Mouse (Mus musculus): ENCODE measurements around the gene Rpn1. TPM values are rescaled to one million over a fixed set of nuclear protein-coding genes. Genes with fewer than 3 reads are reported as not detected.

Gene Rpn1
- polyA plus RNA-seq, 2 experiments = 316 to 381 TPM

GRCm38 (mm10) chr6:88113139-88113538 is 28.9 kb downstream of the Rpn1 start:
- H3K27me3 ChIP-seq (ENCODE audit: control insufficient read depth, insufficient read depth, low read length) = no peaks in the 10 kb centered on the region
- no peak for TF ChIP-seq POLR2A (IDR thresholded peaks at IDR 0.05; ENCODE audit: borderline replicate concordance, extremely low read depth, insufficient read depth, insufficient read length)
- H3K4me3 ChIP-seq (replicated peaks; ENCODE audit: low read length) = no peak overlapping the region
- ATAC-seq (ENCODE audit: low FRiP score, low read depth) (peak; percentile 66; the same call in 1 of the 2 replicates), DNase-seq (ENCODE audit: low spot score) (peak; percentile 61)
- 41% methylated on average over 7 of the region's 7 CpGs for WGBS
- no peaks in the 10 kb centered on the region for H3K9me3 ChIP-seq (ENCODE audit: control insufficient read depth, low read length)
- peaks cover 17% of the 10 kb centered on the region for H3K4me1 ChIP-seq (ENCODE audit: control insufficient read depth, insufficient read depth, low read length)
- no peaks in the 10 kb centered on the region for H3K36me3 ChIP-seq (ENCODE audit: control insufficient read depth, insufficient read depth, low read length)
- H3K9ac ChIP-seq (ENCODE audit: low read depth, low read length, severe bottlenecking) = 0 out of 2 replicates have a peak overlapping the region, but pooled peaks have one; percentile 40
- H3K27ac ChIP-seq (replicated peaks; ENCODE audit: low read depth, low read length) = no peak overlapping the region
- no peak overlapping the region; the same call in 1 of the 2 replicates for H3K4me2 ChIP-seq (replicated peaks; ENCODE audit: low read depth, low read length, severe bottlenecking)

GRCm38 (mm10) chr6:88114414-88114813 is 30.1 kb downstream of the Rpn1 start:
- ATAC-seq (ENCODE audit: low FRiP score, low read depth) (peak; percentile 68), DNase-seq (ENCODE audit: low spot score) (peak; percentile 34)
- H3K4me2 ChIP-seq (replicated peaks; ENCODE audit: low read depth, low read length, severe bottlenecking) = no peak overlapping the region
- H3K27ac ChIP-seq (replicated peaks; ENCODE audit: low read depth, low read length) = peak overlapping the region; percentile 75
- peaks cover 17% of the 10 kb centered on the region for H3K4me1 ChIP-seq (ENCODE audit: control insufficient read depth, insufficient read depth, low read length)
- WGBS = 35% methylated on average over 5 of the region's 5 CpGs
- no peak overlapping the region for H3K9ac ChIP-seq (ENCODE audit: low read depth, low read length, severe bottlenecking)
- no peak overlapping the region for H3K4me3 ChIP-seq (replicated peaks; ENCODE audit: low read length)
- TF ChIP-seq POLR2A (IDR thresholded peaks at IDR 0.05; ENCODE audit: borderline replicate concordance, extremely low read depth, insufficient read depth, insufficient read length) = no peak
- no peaks in the 10 kb centered on the region for H3K36me3 ChIP-seq (ENCODE audit: control insufficient read depth, insufficient read depth, low read length)
- no peaks in the 10 kb centered on the region for H3K9me3 ChIP-seq (ENCODE audit: control insufficient read depth, low read length)
- no peaks in the 10 kb centered on the region for H3K27me3 ChIP-seq (ENCODE audit: control insufficient read depth, insufficient read depth, low read length)

GRCm38 (mm10) chr6:88116347-88117183 is 32.3 kb downstream of the Rpn1 start:
- peaks cover 17% of the 10 kb centered on the region for H3K4me1 ChIP-seq (ENCODE audit: control insufficient read depth, insufficient read depth, low read length)
- TF ChIP-seq POLR2A (IDR thresholded peaks at IDR 0.05; ENCODE audit: borderline replicate concordance, extremely low read depth, insufficient read depth, insufficient read length) = no peak
- DNase-seq (ENCODE audit: low spot score) = peak; percentile 29
- H3K27me3 ChIP-seq (ENCODE audit: control insufficient read depth, insufficient read depth, low read length) = no peaks in the 10 kb centered on the region
- no peaks in the 10 kb centered on the region for H3K9me3 ChIP-seq (ENCODE audit: control insufficient read depth, low read length)
- H3K9ac ChIP-seq (ENCODE audit: low read depth, low read length, severe bottlenecking) = no peak overlapping the region
- H3K36me3 ChIP-seq (ENCODE audit: control insufficient read depth, insufficient read depth, low read length) = no peaks in the 10 kb centered on the region
- H3K27ac ChIP-seq (replicated peaks; ENCODE audit: low read depth, low read length) = no peak overlapping the region
- WGBS = 71% methylated on average over 21 of the region's 21 CpGs
- no peak overlapping the region for H3K4me2 ChIP-seq (replicated peaks; ENCODE audit: low read depth, low read length, severe bottlenecking)
- no peak overlapping the region for H3K4me3 ChIP-seq (replicated peaks; ENCODE audit: low read length)
- no peak for ATAC-seq (ENCODE audit: low FRiP score, low read depth)

- no peaks in the 10 kb centered on the region for H3K36me3 ChIP-seq (ENCODE audit: control insufficient read depth, insufficient read depth, low read length)
- WGBS = 73% methylated on average over 10 of the region's 10 CpGs
- TF ChIP-seq POLR2A (IDR thresholded peaks at IDR 0.05; ENCODE audit: borderline replicate concordance, extremely low read depth, insufficient read depth, insufficient read length) = no peak
- no peak overlapping the region for H3K4me2 ChIP-seq (replicated peaks; ENCODE audit: low read depth, low read length, severe bottlenecking)
- no peak overlapping the region for H3K9ac ChIP-seq (ENCODE audit: low read depth, low read length, severe bottlenecking)
- H3K9me3 ChIP-seq (ENCODE audit: control insufficient read depth, low read length) = no peaks in the 10 kb centered on the region
- no peak overlapping the region for H3K4me3 ChIP-seq (replicated peaks; ENCODE audit: low read length)
- no peak overlapping the region for H3K27ac ChIP-seq (replicated peaks; ENCODE audit: low read depth, low read length)
- no peak for ATAC-seq (ENCODE audit: low FRiP score, low read depth)
- H3K27me3 ChIP-seq (ENCODE audit: control insufficient read depth, insufficient read depth, low read length) = no peaks in the 10 kb centered on the region
- no peak for DNase-seq (ENCODE audit: low spot score)
- peaks cover 17% of the 10 kb centered on the region for H3K4me1 ChIP-seq (ENCODE audit: control insufficient read depth, insufficient read depth, low read length)
Observed at GRCm38 (mm10) chr6:88117184-88117575, 32.9 kb downstream of the Rpn1 start.

GRCm38 (mm10) chr6:88119309-88119708 is 35.0 kb downstream of the Rpn1 start:
- no peaks in the 10 kb centered on the region for H3K36me3 ChIP-seq (ENCODE audit: control insufficient read depth, insufficient read depth, low read length)
- WGBS = 71% methylated on average over 5 of the region's 5 CpGs
- no peak for TF ChIP-seq POLR2A (IDR thresholded peaks at IDR 0.05; ENCODE audit: borderline replicate concordance, extremely low read depth, insufficient read depth, insufficient read length)
- no peak overlapping the region for H3K27ac ChIP-seq (replicated peaks; ENCODE audit: low read depth, low read length)
- H3K4me2 ChIP-seq (replicated peaks; ENCODE audit: low read depth, low read length, severe bottlenecking) = no peak overlapping the region
- no peak overlapping the region for H3K9ac ChIP-seq (ENCODE audit: low read depth, low read length, severe bottlenecking)
- ATAC-seq (ENCODE audit: low FRiP score, low read depth) (no peak), DNase-seq (ENCODE audit: low spot score) (no peak)
- H3K4me1 ChIP-seq (ENCODE audit: control insufficient read depth, insufficient read depth, low read length) = peaks cover 11% of the 10 kb centered on the region
- no peaks in the 10 kb centered on the region for H3K27me3 ChIP-seq (ENCODE audit: control insufficient read depth, insufficient read depth, low read length)
- no peak overlapping the region for H3K4me3 ChIP-seq (replicated peaks; ENCODE audit: low read length)
- H3K9me3 ChIP-seq (ENCODE audit: control insufficient read depth, low read length) = no peaks in the 10 kb centered on the region

Data from limb, embryonic 14.5 days (tissue).